Mouse (Mus musculus): ENCODE data around the gene Mageb3.

DNA sequence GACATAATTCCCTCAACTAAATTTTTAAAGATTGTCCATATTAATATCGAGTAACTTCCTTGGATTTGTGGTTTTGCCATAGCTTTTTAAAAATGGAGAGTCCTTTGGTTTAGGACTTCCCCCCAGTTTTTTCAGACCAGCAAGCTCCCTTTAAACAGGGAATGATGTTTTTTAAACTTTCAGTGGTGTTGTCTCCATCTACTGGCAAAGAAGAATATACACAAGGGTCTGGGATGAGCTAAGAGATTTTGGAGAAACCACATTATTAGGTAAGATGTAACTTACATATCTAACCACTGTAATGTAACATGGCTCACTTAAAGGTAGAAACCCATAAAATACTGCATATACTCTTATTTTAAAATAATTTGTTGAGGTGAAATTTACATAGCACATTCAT is 39.8 kb upstream of the Mageb3 start:
- TF ChIP-seq CTCF (IDR thresholded peaks at IDR 0.05; ENCODE audit: extremely low read depth, insufficient read length, insufficient replicate concordance, low read depth, low read length) (no peak), POLR2A (IDR thresholded peaks at IDR 0.05; ENCODE audit: low read depth, low read length) (no peak)
